Mouse (Mus musculus) cerebellum, adult 9-10 months (tissue): ENCODE results near the gene Flywch1.

Experiments used
- DNase-seq: peaks from one replicate; pipeline ENCODE4 v3.0.0; 2022

The Flywch1 gene

DNA sequence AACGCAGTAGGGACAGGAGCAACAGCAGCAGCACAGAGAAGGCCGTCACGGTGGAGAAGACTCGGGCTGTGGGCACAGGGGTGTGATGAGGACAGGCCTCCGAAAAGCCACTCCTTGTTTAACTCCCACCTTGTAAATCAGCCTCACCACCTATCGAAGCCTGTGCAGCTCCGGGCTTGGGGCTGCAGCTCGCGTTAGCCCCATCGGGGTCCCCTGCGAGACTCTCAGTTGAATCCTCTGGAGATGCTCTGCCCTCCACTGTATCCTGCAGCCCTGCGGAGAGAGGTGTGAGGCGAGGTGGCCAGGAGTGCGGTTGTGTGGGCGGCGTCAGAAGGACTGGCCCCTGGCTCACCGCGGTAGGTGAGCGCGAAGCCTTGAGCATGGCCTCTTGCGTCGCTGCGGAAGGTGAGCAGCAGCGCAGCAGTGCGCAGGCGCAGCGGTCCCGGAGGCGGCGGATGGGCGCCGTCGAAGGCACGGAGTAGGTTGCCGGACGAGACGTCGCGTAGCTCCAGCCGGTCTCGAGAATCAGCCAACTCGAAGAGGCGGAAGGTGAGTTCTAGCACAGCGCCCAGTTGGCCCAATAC lies 29.1 kb downstream of the Flywch1 start:
- no peak for DNase-seq

DNA sequence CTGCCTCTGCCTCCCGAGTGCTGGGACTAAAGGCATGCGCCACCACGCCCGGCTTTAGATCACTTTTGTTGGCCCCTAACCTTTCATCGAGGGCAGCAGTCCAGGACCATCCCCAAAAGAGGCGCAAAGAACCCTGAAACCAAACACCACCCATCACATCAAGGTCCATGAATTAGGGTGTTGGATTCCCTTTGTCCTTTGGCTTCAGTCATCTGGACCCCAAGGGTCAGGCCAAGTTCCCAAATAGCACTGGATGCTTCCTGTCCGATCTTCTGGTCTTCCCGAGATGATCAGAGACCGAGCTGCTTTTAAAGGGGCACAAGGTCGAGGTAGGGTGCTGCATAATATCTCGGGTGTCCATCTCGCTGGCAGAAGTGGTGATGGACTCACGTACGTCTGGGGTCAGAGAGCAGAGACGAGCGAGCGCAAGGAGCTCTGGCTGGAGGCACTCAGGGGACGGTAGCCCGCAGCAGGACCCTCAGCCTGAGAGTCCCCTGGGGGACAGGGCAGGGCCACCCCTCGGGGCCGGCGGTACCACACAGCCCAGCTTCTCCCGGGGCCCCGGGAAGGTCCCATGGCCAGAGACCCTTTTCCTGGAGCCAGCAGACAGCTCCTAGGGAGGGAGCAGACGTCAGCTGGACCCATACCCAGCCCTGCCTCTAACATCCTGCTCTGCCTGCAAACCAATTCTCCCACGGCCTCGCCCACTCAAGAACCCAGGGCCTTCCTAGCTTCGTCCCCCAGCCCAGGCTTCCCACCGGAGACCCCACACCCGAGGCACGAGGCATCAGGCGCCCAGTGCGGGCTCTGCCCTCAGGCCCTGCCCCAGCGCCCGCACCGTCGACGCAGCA lies 29.8 kb downstream of the Flywch1 start:
- peak; percentile 59 for DNase-seq

DNA sequence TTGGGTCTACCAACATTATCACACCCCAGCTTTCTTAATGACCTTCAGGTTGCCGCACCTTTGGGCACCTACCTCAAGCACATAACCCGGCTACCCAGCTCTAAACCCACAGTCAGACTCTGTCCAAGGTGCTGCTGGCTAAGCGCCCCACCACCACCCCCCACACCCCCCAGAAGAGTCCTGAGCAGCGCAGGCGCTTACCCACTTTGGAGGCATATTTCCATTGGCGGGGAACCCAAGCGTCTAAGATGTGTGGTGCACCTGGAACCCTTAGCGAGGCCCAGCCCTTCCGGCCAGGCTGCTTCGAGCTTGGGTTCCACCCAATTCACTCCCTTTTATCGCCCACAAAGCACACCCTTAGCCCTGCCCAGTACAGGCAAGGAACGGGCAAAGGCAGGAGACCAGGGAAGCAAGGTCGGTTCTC lies 30.8 kb downstream of the Flywch1 start, which contains the start of gene Paqr4:
Gene Paqr4, minus strand, starts transcription at position 270 of the 424 bp plus-strand sequence.
- peak; percentile 70 for DNase-seq

DNA sequence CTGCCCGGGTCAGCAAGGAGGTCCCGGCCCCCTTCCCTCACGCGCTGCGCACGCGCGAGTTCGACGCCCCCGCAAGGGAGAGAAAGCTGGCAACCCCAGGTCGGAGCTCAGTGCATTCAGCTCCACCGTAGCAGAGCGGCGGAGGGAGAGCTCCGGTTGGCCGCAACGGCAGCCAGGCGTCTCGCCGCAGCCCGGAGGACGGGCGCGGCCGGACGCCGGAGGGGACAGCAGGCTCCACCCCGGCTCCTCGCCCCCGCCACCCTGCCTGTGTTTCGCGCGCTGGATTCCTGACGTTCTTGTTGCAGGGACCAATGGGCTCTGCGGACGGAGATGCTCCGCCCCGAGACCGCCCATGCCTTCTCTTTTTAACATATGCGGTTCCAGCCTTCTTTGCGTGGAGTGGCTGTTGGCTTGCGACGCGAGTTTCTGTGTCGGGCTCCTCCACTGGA lies 31.2 kb downstream of the Flywch1 start:
- DNase-seq: peak; percentile 94

DNA sequence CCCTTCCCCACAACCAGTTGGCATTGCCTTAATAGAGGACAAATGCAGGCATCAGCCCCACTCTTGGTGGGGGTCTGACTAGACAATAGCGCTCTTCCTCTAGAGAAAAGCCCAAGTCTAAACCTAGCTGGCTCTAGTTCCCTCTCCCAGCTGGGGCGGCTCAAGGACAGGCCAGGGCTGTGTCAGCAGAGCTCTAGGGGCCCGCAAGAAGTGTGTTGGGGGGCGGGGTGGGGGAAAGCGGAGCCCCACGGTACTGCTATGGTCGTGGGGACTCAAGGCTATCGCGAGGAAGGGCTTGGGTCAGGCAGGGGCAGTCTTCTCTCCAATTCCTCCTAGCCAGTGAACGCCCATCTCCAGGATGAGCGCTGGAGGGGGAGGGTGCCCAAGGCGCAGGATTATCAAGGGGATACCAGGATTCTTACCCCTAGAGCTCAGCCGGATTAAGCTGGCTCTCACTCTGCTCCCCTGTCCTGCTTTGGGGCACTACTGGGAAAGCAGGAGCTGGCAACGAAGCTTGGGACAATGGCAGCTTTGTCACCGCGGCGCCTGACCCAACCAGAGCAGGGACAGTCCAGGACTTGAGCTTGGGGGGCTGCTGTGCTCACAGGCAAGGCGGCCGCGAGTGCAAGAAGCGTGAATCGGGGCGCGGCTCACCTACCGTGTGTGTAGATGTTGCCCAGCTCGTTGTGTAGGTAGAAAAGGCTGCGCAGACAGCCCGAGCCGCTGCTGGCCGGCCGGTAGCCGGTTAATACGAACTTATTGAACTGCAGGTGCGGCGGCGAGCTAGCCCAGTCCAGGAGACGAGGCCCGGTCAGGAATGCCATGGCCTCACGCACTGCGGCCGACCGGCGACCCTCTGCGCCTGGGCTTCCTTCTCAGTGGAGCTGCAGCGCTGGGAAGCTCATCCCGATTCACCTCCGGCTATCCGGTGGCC lies 31.9 kb downstream of the Flywch1 start:
- peak; percentile 62 for DNase-seq

DNA sequence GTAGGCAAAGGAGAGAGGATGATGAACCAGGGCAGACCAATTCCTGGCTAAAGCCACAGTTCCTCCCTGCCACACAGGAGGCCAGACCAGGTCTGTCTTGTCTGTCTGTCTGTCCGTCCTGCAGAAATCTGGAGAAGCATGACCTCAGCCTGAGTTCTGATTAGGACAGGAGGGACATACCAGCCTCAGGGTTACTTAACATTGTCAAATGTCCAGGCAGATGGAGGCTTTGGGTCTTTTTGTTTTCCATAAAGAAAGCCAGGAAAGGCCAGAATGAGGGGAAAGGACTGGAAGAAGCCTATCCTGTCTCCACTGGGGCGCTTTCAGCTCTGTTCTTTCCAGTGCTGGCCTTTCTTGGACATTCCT lies 32.6 kb downstream of the Flywch1 start:
- no peak for DNase-seq

DNA sequence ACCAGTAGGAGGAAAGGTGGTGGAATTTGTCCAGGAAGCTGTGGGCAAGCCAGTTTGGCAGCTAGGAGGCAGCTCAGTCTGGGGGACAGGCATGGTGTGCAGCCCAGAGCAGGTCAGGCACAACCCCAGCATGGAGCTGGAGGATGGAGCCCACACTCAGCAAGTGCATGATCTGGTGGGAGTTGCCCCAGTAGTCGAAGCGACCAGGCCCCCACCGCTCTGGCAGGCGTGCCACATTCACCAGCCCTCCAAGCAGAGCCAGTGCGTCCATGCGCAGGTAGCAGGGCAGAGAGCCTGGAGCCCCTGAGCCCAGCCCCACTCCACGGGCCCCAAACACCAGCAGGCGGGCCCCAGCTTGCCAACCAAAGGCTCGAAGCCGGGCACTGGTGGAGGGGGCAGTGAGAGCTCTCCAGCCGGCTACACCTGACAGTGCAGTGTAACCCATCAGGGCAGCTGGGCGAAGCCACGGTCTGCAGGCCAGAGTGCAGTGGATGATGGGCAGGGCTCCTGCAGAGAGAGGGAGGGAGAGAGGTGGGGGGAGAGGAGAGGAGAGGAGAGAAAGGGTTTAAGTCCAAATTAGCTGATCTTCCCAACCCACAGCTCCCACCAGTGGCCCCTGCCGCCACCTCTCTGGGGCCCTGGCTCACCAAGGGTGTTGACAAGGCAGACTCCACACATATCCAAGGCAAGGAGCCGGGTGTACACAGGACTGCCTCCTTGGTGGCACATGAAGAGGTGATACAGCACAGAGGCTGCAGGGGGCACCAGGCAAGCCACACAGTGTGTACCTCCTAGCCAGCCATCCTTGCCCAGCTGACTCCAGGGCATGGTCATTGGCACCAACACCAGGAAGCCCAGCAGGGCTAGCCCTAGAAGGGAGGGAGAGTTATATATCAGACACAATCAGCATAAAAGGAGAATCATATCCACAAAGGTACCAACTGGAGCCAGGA lies 33.6 kb downstream of the Flywch1 start:
- peak; percentile 59 for DNase-seq

DNA sequence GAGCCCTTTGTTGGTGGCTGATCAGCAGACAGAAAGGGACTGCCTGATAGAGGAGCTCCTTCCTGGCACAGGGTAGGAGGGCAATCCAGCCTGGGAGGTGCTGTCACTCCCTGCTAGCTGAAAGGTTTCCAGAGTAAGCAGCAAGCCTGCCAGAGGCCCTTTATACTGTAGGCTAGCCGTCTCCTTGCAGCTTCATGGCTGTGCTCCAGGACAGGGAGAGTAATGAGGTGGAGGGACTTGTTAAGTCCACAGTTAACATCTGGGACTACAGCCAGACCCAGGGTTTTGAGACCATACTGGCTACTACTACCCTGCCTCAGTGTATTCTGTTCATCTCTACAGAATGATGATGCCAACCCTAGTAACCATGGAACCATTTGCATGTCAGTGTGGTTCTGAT lies 37.1 kb downstream of the Flywch1 start:
- DNase-seq: no peak

DNA sequence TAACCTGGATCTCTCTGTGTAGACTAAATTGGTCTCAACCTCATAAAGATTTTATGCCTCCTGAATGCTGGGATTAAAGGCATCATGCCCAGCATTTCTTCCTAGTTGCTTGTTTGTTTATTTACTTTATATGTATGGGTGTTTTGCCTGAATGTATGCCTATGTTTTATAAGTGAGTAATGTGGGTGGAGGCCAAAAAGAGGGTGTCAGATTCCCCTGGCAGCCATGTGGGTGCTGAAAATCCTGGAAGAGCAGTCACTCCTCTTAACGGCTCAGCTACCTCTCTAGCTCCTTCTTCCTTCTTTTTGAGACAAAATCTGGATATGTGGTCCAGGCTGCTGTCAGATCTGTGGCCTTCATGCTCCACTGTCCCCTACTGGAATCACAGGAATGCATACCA lies 41.0 kb downstream of the Flywch1 start:
- no peak for DNase-seq

DNA sequence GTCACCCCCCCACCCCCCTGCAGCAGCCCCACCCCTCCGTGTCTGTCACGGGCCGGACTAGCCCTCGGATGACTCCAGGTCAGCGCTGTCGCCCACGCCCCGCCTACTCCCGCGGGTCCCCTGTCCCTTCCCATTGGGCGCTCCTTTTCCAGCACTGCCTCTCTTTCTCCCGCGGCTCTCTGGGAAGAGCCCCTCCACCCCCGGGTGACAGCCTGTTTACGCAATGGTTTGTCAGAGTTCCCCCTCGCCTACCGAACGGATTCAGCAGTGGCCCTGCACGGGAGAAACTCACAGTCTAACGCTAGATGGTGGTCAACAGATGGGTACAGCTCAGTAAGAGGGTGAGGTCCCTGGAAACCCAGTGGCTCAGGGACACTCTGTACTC lies 44.7 kb downstream of the Flywch1 start:
- peak; percentile 78 for DNase-seq

DNA sequence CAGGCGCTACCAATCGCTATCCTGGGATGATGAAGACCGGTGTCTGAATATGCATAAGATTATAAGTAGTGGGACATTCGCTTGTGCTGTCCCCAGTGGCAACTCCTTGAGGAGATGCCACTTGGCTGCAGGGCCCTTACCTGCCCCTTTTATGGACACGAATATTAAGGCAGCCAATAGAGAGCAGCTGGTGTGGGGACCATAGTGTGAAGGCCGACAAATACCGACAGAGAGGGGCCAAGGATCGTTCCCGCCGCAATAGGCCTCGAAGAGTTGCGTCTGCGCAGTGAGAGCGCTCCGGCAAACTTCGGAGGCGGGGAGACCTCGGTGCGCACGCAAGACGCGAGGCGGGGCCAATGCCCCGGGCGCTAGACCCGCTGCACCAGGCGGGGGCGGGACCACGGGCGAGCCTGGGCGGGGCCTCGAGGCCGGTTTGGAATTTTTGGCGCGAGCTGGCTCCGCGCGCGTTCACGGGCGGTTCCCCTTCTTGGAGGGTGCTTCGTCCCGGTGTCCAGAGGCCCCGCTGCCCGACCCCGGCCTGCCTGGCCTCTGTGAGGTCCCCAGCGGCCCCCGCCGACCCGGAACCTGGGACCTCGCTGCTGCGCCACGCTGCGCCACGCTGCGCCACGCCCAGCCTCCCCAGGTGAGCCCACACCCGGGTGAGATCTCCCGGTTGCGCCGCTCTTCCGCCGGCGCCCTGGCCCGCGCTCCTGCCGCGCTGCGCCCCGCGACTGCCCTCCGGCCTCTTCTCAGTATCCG lies 45.2 kb downstream of the Flywch1 start, which contains the start of gene Pkmyt1:
Gene Pkmyt1, plus strand, starts transcription at position 338 of the 759 bp plus-strand sequence.
- peak; percentile 94 for DNase-seq

DNA sequence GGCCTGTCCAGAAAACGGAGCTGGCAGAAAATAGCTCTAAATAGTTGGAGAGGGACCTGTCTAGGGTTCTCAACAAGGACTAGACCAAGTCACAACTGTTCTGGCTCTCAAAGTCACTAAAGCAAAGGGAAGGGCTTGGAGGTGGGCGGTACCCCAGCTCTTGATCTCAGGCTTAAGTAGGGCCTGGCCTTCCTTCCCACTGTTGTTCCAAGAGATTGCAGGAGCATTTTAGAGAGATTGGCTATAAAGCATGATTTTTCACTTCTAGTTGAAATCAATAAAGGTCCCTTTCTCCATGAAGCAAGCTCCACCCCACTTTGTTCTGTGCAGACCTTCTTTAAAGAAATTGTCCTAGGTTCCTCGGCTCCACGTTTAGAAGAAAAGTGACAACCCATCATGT lies 45.9 kb downstream of the Flywch1 start:
- DNase-seq: peak; percentile 57

DNA sequence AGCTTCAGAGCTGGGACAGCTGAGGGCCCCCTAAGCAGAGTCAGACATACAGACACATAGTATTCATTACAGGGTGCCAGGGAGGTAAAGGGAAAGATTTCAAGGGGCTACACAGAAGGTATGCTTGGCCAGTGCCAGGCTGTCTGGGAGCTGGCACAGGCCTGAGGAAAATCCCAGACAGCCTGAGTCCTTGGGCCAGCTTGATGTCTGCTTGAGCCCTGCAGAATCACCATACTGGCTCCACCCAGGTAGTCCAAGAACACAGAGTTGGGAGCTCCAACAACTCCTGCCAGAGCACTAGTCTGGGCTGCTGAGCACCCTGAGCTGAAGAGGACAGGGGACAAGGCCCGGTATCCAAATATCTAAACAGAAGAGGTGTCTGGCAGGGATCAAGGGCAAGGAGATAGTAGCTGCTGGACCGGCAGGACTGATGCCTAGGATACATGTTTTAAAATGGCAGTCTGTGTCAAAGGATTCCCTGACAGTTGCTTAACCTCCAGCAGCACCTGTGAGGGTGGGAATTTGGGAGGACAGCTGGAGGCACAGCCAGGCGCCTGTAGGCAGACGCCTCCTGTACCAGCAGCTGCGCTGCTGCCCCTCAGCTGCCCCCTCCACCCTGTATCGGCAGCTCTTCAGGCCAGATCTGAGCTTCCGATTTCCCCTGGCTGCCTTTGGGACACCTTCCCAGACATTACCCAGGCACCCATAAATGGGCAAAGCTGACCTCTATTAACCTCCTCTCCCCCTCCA lies 48.9 kb downstream of the Flywch1 start, which contains the start of gene 1520401A03Rik:
Gene 1520401A03Rik, minus strand, starts transcription at position 408 of the 750 bp plus-strand sequence.
- no peak for DNase-seq

DNA sequence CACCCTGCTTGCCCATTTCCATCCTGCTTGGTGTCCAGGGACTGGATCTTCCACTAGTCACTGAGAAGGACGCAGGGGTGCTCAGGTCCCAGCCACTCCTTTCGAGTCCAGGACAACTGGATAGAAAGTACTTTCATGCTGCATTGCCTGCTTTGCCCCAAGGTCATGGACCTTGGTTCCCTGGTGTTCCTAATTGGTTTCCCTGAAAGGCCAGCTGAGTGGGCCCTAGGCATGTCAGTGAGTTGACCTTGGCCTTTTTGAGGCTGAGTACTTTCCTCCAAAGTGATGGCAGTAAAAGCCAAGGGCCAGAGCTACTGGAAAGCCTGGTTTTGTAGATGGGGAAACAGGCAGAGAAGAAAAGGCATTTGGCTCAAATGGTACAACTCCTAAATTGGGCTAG lies 49.5 kb downstream of the Flywch1 start:
- no peak for DNase-seq

DNA sequence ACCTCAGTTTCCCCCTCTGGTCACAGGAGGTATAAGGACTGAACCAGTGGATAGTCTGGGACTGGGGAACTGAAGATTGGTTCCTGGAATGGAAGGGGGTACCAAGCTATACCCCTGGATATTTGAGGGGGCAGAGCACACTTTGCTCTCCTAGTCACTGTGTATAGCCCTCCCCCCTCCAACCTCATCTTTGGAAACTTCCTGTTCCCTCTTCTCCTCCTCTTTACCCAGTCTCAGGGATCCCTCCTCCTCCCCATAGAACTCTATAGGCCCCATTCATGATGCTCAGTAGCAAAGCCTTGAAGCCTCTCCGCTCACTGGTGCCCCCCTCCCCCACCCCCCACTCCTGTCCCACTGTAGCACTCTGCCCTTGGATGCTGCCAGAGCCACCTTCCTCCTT lies 51.9 kb downstream of the Flywch1 start:
- DNase-seq: no peak

DNA sequence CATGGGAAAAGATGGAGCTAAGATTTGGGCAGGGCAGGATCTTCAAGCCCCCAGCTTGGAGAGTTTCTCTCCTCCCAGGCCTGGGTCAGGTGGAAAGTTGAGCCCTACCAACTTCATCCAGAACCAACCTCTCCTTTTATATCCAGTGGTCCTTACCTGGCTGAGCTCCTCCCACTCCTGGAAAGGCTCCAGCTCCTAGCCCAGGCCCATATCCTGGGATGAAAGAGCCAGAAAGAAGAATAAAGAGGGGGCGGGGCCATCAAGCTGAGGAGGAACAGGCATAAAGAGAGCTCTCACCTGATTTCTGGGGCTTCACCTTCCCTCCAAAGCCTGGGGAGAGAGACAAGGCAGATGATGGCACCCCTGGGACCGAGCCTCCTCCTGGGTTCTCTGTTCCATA lies 54.4 kb downstream of the Flywch1 start:
- no peak for DNase-seq

DNA sequence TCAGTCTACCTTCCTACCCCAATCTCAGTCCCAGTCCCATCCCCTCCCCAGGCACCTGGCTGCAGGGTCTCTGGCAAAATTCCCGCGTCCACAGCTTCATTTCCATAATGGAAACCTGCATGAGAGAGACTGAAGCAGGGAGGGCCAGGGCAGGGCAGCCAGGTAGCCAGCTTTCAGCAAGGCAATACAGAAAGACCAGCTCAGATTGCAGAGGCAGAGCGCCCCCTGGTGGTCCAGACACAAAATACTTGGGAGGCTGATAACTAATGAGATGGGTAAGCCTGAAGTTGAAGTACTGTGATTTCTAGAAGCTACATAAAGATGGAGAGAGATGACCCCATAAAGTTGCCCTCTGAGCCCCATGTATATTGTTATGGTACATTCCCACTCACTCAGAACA lies 65.2 kb downstream of the Flywch1 start:
- peak; percentile 83 for DNase-seq

DNA sequence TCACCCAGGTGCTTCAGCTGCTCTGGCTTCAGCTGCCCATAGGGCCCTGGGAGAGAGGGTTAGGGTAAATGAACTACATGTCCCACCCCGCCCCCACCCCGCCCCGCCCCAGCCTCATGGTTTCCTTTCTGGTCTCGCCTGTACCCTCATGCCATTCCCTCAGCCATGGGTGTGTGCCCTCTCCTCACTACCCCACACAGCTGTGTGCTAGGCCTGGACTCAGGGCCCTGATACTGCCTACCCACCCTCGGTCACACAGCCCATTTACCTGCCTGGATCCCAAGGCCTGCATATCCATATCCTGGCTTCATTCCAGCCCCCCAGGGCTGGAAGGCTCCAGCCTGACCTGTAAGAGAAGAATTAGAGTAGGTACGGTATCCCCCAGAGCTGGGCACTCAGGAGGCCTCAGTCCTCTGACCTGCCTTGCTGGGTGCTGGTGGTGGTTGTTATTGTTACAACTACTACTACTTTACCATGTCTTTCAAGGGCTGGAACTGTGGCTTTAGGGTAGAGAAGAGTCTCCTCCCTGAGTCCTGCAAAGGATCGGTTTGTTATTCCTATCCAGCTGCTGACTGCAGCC lies 65.8 kb downstream of the Flywch1 start:
- no peak for DNase-seq

DNA sequence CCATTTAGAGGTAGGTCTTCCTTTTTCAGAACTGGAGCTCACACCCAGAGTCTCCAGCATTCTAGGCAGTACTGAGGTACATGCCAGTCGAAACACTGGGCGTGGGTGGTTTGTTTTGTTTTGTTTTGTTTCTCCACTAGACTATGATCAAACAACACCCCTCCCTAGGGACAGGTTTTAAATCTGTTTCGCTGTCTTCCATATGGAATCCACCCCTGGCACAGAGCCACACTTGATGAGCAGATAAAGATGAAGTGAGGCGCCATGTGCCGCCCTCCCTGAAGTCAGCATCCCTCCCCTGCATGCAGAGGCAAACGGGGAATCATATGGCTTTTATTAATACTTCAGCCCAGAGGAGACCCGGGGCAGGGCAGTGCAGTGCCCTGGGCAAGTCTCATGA lies 66.7 kb downstream of the Flywch1 start:
- DNase-seq: no peak

DNA sequence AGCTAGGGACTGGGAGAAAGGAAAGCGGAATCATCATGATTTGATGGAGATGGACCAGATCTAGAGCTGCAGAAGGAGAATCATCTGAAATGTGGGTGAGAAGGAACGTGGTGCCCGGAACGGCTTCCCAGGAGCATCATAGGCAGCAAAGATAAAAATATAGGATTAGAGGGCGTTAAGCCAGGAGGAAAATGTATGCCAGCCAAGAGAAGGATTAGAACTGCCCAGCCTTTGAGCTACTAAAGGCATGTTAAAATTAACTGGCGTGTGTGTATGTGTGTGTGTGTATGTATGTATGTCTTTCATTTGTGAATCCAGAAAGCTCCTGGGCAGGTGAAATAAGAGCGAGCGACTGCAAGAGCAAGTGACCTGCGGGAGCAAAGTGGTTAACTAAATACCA lies 68.1 kb downstream of the Flywch1 start:
- no peak for DNase-seq
